Mouse (Mus musculus) liver, postnatal 0 days (tissue): ENCODE measurements around the gene Cfap99.

ENCODE experiments used
- CTCF ChIP-seq: sonication (generic); IDR thresholded peaks from 2 replicates; pipeline ENCODE4 v1.5.1; 2016; ENCODE audit warnings: antibody characterized with exemption, low read depth
- EP300 ChIP-seq: IDR thresholded peaks from 2 replicates; pipeline ENCODE4 v1.6.1; 2016; ENCODE audit warnings: antibody characterized with exemption, low read depth, mild to moderate bottlenecking

DNA sequence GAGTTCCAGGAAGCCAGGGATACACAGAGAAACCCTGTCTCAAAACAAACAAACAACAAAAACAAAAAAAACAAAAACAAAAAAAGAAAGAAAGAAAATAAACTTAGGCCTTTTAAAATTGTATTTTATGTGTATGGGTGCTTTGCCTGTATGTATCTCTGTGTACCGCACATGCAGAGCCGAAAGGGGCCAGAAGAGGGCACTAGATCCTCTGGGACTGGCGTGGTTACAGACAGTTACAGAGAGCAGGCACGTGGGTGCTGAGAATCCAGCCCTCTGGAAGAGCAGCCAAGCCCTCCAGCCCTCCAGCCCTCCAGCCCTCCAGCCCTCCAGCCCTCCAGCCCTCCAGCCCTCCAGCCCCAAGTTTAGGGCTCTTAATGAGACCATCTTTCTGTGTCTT is 16.7 kb upstream of the Cfap99 start:
- TF ChIP-seq CTCF (peak; percentile 74), EP300 (no peak)
